1 mouse cellular context compared by ENCODE assay signal in the genomic region with DNA sequence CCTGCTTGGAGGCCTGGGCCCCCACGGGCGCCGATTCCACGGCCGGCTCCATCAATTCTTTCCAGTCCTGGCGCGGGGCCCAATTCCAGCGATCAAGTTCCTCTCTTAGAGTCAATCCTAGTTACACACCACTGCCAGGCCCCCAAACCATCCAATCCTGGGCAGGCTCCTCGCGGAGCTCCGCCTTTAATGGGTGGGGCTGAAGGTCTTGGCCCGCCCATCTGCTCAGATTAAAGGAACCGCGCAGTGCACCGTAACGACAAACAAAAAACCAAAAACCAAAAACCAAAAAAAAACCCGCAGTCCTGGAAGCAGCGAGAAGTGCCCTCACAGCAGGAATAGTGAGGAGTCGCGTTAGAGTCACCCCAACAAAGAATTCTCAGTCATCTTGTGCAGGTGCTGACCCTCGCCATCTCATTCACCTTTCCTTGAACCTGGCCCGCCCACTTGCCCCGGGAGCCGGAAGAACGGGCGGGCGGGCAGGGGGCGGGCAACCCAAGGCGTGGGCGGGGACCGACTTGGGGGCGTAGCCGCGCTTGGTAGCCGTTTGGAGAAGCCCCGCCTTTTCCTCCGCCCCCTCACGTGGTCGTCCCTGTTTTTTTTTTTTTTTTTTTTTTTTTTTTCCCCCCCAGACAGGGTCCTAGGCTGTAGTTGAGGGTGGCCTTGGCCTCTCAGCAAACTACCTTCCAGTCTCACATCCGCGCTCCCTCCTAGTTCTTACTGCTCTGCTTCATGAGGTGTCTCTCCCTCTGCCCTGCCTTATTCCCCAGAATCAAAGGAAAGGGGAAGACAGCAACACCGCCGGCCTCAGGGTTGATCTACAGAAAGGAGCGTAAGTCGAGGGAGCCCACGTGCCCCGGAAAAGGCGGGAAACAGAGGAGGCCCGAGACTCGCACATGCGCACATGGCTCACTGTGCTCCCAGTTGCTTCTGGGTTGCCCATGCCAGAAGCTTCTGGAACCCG.
TF ChIP-seq lines count a peak whose summit lies in the region.

No protein-coding gene starts in this region.

TF ChIP-seq in C2C12, 6 proteins besides CTCF, POLR2A, EP300 and RAD21:
- TF ChIP-seq USF1 (IDR thresholded peaks at IDR 0.05; ENCODE audit: low read depth) (peak; percentile 79), CEBPB (IDR thresholded peaks at IDR 0.05; ENCODE audit: low read depth) (no peak)
TF ChIP-seq in C2C12: peak in this region for 1.
